Mouse (Mus musculus) heart, embryonic 16.5 days (tissue): ENCODE measurements around the gene Angel2. TPM values are rescaled to one million over a fixed set of nuclear protein-coding genes. Genes with fewer than 3 reads are reported as not detected.
"Not testable (repeated sequence)": the region's sequence is repeated elsewhere in the genome, so short reads cannot be mapped to it uniquely, and the experiment has no call there.

Experiments
- ATAC-seq: fragments of 200-750 bp; cut with Nextera tagmentation; replicated peaks from 2 replicates; pipeline ENCODE4 v1.8.0; 2017; ENCODE audit warnings: moderate number of reproducible peaks; ENCODE audit not compliant: insufficient read depth, low FRiP score; ENCODE audit errors: extremely low read depth
- H3K27ac ChIP-seq: fragments of 300-500 bp; sonication (generic); 2 replicates; pipeline ENCODE4 v1.5.1; 2014; ENCODE audit warnings: mild to moderate bottlenecking, low read length, control low read depth, moderate library complexity
- H3K27me3 ChIP-seq: fragments of 300-500 bp; sonication (generic); 2 replicates; pipeline ENCODE4 v1.6.1; 2014; ENCODE audit warnings: low read length, mixed read lengths; ENCODE audit not compliant: control insufficient read depth, insufficient read depth
- H3K36me3 ChIP-seq: fragments of 300-500 bp; sonication (generic); 2 replicates; pipeline ENCODE4 v1.6.1; 2014; ENCODE audit not compliant: control insufficient read depth, insufficient read depth
- H3K4me1 ChIP-seq: fragments of 300-500 bp; sonication (generic); 2 replicates; pipeline ENCODE4 v1.6.1; 2014; ENCODE audit warnings: low read length, mixed read lengths; ENCODE audit not compliant: control insufficient read depth, insufficient read depth
- H3K4me2 ChIP-seq: fragments of 300-500 bp; sonication (generic); 2 replicates; pipeline ENCODE4 v1.6.1; 2014; ENCODE audit warnings: low read depth, mild to moderate bottlenecking, control low read depth, low read length
- H3K4me3 ChIP-seq: fragments of 300-500 bp; sonication (generic); 2 replicates; pipeline ENCODE4 v1.5.1; 2014; ENCODE audit warnings: mild to moderate bottlenecking, control low read depth, low read length
- H3K9ac ChIP-seq: fragments of 300-500 bp; sonication (generic); 2 replicates; pipeline ENCODE4 v1.6.1; 2014; ENCODE audit warnings: low read length, control low read depth
- H3K9me3 ChIP-seq: fragments of 300-500 bp; sonication (generic); replicated peaks from 2 replicates; pipeline ENCODE4 v1.6.1; 2016; ENCODE audit warnings: low read length; ENCODE audit not compliant: control insufficient read depth
- WGBS: fragments of 180-500 bp; shearing (Covaris S2); extraction: QIAGEN DNeasy Blood & Tissue Kit; methylation state at CpG from one replicate; pipeline ENCODE4 v1.1.7; 2014; 5-methylcytosine and 5-hydroxymethylcytosine counted together
- polyA plus RNA-seq: library from polyadenylated mRNA; unstranded; fragments of >200 nt; fragmentation: Nextera tagmentation; extraction: Ambion mirVana; gene quantifications from 2 replicates; pipeline ENCODE4 v1.2.1, GENCODE M21; 2015

Angel2 gene
- polyA plus RNA-seq, result 29.5 and 30.1 TPM in 2 replicates

DNA sequence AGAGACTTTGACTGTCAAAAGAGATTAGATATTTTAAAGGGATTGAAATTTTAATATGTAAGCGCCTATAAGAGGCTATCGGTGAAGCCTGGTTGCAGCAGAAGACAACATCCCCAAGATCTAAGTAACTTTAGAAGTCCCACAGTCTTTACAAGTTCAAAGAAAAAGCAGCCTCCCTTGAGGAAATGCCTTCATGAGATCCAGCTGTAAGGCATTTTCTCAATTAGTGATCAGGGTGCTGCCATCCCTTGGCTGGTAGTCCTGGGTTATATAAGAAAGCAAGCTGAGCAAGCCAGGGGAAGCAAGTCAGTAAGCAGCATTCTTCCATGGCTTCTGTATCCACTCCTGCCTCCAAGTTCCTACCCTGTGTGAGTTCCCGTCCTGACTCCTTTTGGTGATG lies at the start of gene Angel2:
Gene Angel2 (plus strand): TSS at position 301 of the 400 bp plus-strand sequence.
- not testable (repeated sequence) for H3K27me3 ChIP-seq, H3K4me2 ChIP-seq, H3K27ac ChIP-seq, ATAC-seq, H3K9me3 ChIP-seq, H3K36me3 ChIP-seq, H3K4me3 ChIP-seq, H3K9ac ChIP-seq
- 75% methylated on average over 3 of the region's 3 CpGs for WGBS
- H3K4me1 ChIP-seq, result peaks cover 11% of the 10 kb centered on the region

DNA sequence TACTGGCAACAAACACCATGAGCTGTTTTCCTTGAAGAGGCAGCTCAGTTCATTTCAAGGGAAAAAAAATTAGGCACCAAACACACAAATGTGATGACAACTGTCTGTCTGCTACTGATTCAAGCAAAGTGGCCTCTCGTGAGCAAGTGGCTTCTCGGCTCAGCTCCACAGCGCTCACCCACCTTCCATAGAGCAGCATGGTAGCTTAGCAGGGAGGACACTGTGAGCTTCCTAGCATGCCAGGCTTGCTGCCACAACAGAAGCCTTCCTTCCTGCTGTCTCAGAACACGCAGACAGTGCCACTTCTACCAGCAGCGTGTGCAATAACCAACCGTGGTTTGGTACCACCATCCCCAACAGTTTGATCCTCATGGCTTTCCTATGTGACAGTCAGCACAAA lies 49.2 kb upstream of the Angel2 start:
- 71% methylated on average over 6 of the region's 6 CpGs for WGBS
- Histone ChIP-seq H3K4me2 (no peak overlapping the region), H3K4me3 (no peak overlapping the region), H3K9ac (no peak overlapping the region), H3K9me3 (no peaks in the 10 kb centered on the region), H3K27me3 (no peaks in the 10 kb centered on the region), H3K27ac (no peak overlapping the region), H3K36me3 (0 out of 2 replicates have a peak, but pooled peaks cover 2% of the 10 kb centered on the region), H3K4me1 (no peaks in the 10 kb centered on the region)
- no peak for ATAC-seq

DNA sequence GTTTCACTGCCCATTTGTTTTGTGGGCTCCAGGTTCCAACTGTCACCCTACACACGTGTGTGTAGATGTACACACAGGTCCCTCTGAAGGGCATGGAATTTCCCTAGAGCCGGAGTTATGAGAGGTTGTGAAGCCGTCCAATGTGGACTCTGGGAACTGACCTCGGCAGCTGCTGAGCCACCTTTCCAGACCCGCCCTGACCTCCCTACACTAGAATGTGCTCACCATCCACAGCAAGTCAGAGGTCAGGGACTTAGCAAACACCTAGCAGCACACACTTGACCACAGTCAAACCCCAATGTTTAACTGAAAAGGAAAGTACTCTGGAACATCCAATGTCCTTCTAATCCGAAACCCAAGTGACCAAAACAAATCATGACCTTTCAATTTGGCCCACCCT lies 44.3 kb upstream of the Angel2 start:
- 83% methylated on average over 6 of the region's 6 CpGs for WGBS

DNA sequence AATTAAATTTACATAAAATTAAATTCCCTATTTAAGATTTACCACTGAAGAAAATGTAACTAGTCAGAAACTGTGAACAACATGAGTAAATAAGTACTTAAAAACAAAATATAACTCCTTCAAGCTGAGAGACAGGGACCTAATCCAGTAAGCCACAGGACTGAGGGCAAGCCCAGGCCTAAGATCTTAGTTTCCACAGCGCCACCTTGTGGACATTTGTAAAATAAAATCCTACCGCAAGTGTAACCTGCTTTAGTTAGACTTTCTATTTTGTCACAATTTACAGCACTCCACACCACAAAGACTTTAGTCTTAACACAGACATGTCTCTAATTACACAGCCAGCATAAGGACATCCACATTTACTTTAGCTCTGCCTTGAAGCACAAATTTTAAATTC lies 43.5 kb upstream of the Angel2 start:
- 5% methylated on average over 2 of the region's 2 CpGs for WGBS
- no peak overlapping the region for H3K4me3 ChIP-seq

More for the DNA sequence above, 44.3 kb upstream of the Angel2 start:
- no peak overlapping the region for H3K27ac ChIP-seq
- 0 out of 2 replicates have a peak, but pooled peaks cover 2% of the 10 kb centered on the region for H3K36me3 ChIP-seq
- H3K4me1 ChIP-seq, result peaks cover 3% of the 10 kb centered on the region
- no peaks in the 10 kb centered on the region for H3K9me3 ChIP-seq
- no peak for ATAC-seq
- no peak overlapping the region for H3K4me2 ChIP-seq
- H3K27me3 ChIP-seq, result no peaks in the 10 kb centered on the region
- no peak overlapping the region for H3K9ac ChIP-seq
- no peak overlapping the region for H3K4me3 ChIP-seq

DNA sequence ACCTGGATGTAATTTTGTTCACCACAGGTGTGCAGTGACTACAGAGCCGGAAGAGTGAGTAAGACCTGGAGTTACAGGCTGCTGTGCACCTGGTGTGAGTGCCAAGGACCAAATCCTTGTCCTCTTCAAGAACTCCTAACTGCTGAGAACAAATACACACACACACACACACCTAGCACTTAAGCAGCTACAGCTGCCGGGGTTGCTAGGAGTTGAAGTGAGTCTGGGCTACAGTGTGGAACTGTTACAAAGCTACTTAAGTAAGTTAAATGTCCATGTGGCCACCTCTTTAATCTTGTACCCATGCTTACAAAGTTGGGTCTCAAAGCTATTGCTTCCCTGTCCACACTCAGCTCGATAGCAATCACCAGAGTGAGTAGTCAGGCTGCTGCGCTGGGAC lies 38.9 kb upstream of the Angel2 start:
- H3K9me3 ChIP-seq, result no peaks in the 10 kb centered on the region
- peaks cover 12% of the 10 kb centered on the region for H3K36me3 ChIP-seq
- 86% methylated on average over 4 of the region's 4 CpGs for WGBS
- H3K27me3 ChIP-seq, result no peaks in the 10 kb centered on the region
- H3K4me1 ChIP-seq, result peaks cover 3% of the 10 kb centered on the region
- ATAC-seq, result no peak
- H3K4me2 ChIP-seq, result no peak overlapping the region
- no peak overlapping the region for H3K9ac ChIP-seq
- H3K4me3 ChIP-seq, result no peak overlapping the region
- H3K27ac ChIP-seq, result no peak overlapping the region

More for the DNA sequence above, 43.5 kb upstream of the Angel2 start:
- Histone ChIP-seq H3K9ac (no peak overlapping the region), H3K36me3 (no peaks in the 10 kb centered on the region; the same call in 1 of the 2 replicates), H3K9me3 (no peaks in the 10 kb centered on the region), H3K27me3 (no peaks in the 10 kb centered on the region), H3K27ac (no peak overlapping the region), H3K4me2 (no peak overlapping the region), H3K4me1 (peaks cover 3% of the 10 kb centered on the region)
- no peak for ATAC-seq

DNA sequence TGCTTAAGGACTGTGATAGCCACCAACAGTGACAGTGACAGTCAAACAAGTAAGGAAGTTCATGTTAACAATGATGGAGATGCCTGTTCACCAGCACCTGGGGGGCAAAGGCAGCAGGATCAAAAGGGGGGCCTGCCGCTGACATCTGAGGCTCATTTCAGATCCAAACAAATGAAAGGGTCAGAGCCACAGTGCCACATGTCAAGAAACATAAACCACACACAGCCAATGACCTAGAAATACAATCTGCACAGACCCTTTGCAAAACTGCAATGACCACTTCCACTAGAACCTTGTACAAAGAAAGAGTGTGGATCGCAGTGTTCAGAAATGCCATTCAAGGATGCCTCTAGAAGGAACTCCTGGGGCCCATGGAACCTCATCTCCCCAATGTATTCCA lies 36.9 kb upstream of the Angel2 start:
- H3K27ac ChIP-seq, result no peak overlapping the region
- no peak overlapping the region for H3K4me2 ChIP-seq
- no peak overlapping the region for H3K9ac ChIP-seq
- H3K36me3 ChIP-seq, result peaks cover 16% of the 10 kb centered on the region
- H3K4me1 ChIP-seq, result peaks cover 3% of the 10 kb centered on the region
- no peak for ATAC-seq
- no peaks in the 10 kb centered on the region for H3K27me3 ChIP-seq
- H3K9me3 ChIP-seq, result no peaks in the 10 kb centered on the region
- no peak overlapping the region for H3K4me3 ChIP-seq
- 95% methylated on average over 2 of the region's 2 CpGs for WGBS

DNA sequence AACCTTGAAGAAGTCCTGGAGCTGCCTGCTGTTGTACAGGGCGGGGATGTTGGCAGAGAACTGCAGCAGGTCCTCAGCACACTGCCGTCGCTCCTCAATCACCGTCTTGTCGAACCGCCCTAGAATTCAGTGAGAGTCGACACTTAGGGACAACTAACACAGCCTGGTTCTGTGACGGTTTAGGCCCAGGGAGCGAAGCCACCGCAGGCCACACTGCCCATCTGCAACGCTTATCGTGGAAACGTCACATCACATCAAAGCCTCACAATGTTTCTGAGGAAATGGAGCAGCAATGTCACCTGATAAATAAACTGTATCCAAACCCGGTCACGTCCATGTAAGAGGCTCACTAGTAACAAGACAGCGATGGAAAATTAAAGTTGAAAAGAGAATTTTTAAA lies 36.3 kb upstream of the Angel2 start:
- ATAC-seq, result no peak
- 81% methylated on average over 16 of the region's 16 CpGs for WGBS
- Histone ChIP-seq H3K4me1 (no peaks in the 10 kb centered on the region; the same call in 1 of the 2 replicates), H3K27ac (no peak overlapping the region), H3K9me3 (no peaks in the 10 kb centered on the region), H3K4me3 (no peak overlapping the region), H3K4me2 (no peak overlapping the region), H3K9ac (no peak overlapping the region), H3K27me3 (no peaks in the 10 kb centered on the region), H3K36me3 (peaks cover 16% of the 10 kb centered on the region)

DNA sequence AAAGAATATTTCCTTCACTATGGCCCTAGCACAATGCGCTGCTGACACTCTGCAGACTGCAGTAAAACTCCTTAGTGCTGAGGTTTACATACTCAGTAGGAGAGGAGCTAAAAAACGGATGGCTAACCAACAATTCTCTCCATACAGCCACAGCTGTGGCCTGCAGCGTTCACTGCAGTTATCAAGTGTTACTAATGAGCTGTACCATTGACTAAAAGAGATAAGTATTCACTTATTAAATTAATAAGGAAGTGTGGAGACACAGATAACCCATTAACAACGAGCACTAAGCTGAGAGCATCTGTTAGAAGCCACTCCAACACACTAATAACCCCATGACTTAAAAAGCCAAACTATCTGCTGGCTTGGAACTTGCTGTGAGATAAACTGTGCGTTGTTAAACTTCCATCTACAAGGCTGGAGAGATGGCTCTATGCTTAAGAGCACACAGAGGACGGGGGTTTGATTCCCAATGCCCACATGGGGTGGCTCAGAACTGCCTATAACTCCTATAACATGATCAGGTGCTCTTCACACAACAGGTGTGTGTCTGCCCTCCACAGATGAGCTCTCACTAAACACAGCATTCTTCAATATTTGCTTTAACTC lies 31.2 kb upstream of the Angel2 start:
- WGBS, result 66% methylated on average over 6 of the region's 6 CpGs
- no peak overlapping the region for H3K4me3 ChIP-seq
- H3K4me1 ChIP-seq, result no peaks in the 10 kb centered on the region
- H3K4me2 ChIP-seq, result no peak overlapping the region
- H3K27ac ChIP-seq, result no peak overlapping the region
- no peak overlapping the region for H3K9ac ChIP-seq
- peaks cover 19% of the 10 kb centered on the region for H3K36me3 ChIP-seq
- ATAC-seq, result no peak
- no peaks in the 10 kb centered on the region for H3K27me3 ChIP-seq
- H3K9me3 ChIP-seq, result no peaks in the 10 kb centered on the region

DNA sequence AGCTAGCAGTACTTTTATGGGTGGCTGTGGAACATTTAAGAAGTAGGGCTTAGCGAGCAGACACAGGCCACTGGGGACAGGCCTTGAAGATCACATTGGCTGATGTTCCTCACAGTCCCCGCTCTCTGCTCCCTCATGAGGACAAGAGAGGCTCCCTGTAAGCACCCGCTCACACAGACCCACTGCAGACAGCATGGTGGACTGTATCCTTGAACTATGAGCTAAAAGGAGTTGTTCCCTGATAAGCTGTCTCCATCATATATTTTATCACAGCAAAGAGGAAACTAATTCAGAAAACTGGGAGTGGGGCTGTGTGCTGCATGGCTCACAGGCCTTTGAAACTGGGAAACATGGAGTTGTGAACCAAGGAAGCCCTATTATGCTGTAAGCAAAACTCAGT lies 26.7 kb upstream of the Angel2 start:
- no peak overlapping the region for H3K4me2 ChIP-seq
- WGBS, result 87% methylated on average over 3 of the region's 3 CpGs
- no peak overlapping the region for H3K4me3 ChIP-seq
- H3K36me3 ChIP-seq, result peaks cover 13% of the 10 kb centered on the region
- no peak overlapping the region for H3K9ac ChIP-seq
- H3K4me1 ChIP-seq, result peaks cover 9% of the 10 kb centered on the region; the same call in 1 of the 2 replicates
- no peaks in the 10 kb centered on the region for H3K9me3 ChIP-seq
- no peak overlapping the region for H3K27ac ChIP-seq
- H3K27me3 ChIP-seq, result no peaks in the 10 kb centered on the region
- ATAC-seq, result no peak
